Mouse (Mus musculus) hematopoietic multipotent progenitor cell, adult 10-12 weeks (in vitro differentiated cells): Measurements from ENCODE around the gene Actc1. TPM values are rescaled to one million over a fixed set of nuclear protein-coding genes. Genes with fewer than 3 reads are reported as not detected.

Source experiments
- polyA plus RNA-seq: library from polyadenylated mRNA; stranded (reverse); fragments of >175 nt; gene quantifications from 2 replicates; pipeline ENCODE4 v1.2.3, GENCODE M21; 2012; ENCODE audit warnings: low replicate concordance

Gene Actc1
- polyA plus RNA-seq: not detected in 2 replicates

DNA sequence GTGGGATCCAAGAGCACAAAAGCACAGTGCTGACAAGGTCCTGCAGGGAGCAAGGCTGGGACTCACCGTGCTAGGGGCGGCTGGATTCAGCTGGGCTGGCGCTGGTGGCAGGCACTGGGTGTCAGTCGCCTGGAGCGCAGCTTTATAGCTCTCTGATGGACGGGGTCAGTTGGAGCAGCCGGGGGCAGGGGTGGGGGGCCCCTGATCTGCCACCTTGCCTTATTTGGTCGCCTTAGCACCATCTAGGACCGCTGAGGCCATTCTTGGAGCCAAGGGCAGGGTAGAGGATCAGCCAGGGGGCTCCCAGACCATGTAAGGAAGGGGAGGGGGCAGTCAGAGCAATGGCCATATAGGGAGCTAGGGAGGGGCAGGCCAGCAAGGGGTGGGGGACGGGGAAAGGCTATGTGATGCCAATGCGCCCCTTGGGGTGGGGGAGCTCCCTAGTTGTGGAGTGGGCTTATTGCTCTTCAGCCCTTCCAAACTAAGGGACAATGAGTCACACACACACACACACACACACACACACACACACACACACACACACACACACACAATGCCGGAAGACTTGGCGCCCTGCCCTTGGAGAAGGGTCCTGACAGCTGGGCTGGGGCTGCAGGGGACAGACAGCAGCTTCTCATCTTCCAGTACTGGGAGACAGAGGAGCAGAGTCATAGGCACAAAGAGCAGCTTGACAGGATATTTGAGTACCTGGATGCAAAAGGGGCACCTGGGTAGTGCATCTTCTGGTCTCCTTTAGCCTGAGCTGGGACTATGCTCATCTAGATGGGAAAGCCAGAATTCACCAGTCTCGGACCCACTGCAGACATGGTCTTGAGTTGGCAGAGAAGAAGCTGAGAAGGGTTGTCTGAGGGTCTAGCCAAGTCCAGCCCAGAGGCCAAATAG, at the start of gene Actc1:
TSS of gene Actc1 (minus strand) at position 853 of the 903 bp plus-strand sequence.

DNA sequence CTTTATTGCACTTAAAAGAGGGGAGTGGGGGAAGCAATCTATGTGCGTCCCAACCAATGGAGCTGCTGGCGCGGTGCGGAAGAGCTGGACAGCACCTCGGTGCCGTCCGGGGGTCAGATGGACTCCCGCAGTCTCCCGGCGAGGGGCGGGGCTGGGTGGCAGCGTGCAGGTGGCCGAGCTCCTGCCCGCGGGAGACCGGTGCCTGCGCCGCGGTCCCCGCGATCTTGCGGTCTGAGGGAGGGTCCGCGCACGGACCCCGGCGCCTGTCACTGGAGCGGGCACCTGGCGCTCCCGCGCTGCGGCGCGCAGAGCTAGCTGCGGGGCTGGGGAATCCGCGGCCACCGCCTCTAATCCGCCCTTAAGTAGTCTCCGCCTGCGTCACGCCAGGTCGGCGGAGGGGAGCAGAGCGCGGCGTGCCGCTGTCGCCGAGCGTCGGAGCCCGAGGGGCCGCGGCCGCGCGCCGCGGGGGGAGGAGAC, 40.0 kb downstream of the Actc1 start, which contains the start of gene Gjd2:
TSS of gene Gjd2 (minus strand) at position 325 of the 477 bp plus-strand sequence.

Other genes with a start within 250 kb of the Actc1 start
- 3.9 and 5.9 TPM in 2 replicates for gene Scg5, start 224.4 kb downstream of the Actc1 start, polyA plus RNA-seq
- 1.8 and 3.0 TPM in 2 replicates for gene Arhgap11a, start 204.9 kb downstream of the Actc1 start, polyA plus RNA-seq
- not detected in 2 replicates for gene Gjd2, start 39.9 kb downstream of the Actc1 start, polyA plus RNA-seq
- gene Aqr, start 133.5 kb upstream of the Actc1 start, polyA plus RNA-seq: 11.3 and 25.5 TPM in 2 replicates
- 0.10 and 1.0 TPM in 2 replicates for gene Zfp770, start 147.9 kb upstream of the Actc1 start, polyA plus RNA-seq